Mouse (Mus musculus) cerebellum, adult 11-12 months (tissue): Measurements from ENCODE around the gene Fgd6.

ENCODE experiments used
- DNase-seq: peaks from one replicate; pipeline ENCODE4 v3.0.0; 2022

Gene Fgd6

DNA sequence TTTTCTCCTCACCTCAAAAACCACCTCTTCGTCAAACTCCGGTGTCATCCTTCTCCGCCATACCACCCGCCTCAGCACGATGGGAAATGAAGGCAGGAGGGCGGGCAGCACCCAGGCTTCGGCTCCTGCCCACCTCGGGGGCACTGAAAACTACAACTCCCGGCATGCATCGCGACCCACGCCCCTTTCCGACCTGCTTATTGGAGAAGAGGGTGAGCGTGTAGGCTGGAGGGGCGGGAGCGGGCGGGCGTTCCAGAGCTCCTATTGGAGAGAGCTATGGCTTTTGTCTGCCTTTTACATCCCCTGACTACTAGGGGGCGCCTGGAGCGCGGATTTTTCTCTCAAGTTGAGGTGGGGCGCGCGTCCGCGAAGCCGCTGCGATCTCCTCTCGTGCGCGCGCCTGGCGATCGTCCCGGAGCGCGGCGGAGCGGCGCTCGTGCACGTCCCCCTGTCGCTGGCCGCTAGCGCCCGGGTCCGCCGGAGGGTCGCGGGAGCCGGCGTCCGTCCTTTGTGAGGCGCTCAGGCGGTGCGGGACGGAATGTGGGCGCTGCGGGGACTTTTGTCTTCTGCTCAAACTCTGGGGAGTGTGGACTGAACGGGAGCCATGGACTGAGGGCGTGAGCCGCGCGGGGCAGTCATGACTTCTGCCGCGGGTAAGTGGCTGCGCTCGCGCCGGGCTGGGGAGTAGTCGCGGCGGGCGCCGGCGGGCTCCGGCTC lies at the start of gene Fgd6, which contains the start of gene Vezt:
Fgd6 (plus strand) TSS at position 344 of the 717 bp plus-strand sequence.
Vezt (minus strand) TSS at position 160 of the 717 bp plus-strand sequence.
- DNase-seq: peak; percentile 99

DNA sequence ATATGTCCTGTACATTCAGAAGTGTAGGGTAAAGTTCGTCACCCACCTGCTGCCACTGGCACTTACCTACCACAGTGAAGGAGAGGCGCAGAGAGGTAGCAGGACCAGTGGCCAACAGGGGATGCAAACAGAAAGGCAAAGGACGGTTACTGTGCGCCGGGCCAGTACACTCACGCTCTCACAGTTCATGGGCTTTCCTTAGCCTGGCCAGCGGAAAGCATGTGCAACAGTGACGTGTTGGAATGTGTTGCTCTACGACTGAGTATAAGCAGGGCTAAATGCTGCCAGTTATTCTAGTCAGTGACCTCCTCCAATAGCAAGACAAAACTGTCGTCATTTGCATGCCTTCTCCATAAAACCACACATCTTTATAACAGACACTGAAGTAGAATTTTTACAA lies 41.7 kb upstream of the Fgd6 start:
- no peak for DNase-seq

- DNase-seq: no peak
These were observed 40.7 kb upstream of the Fgd6 start for GRCm38 (mm10) chr10:93995100-93995499.

GRCm38 (mm10) chr10:93999357-93999756 lies 36.4 kb upstream of the Fgd6 start:
- no peak for DNase-seq

GRCm38 (mm10) chr10:94000223-94000622 lies 35.6 kb upstream of the Fgd6 start:
- peak; percentile 16 for DNase-seq

DNA sequence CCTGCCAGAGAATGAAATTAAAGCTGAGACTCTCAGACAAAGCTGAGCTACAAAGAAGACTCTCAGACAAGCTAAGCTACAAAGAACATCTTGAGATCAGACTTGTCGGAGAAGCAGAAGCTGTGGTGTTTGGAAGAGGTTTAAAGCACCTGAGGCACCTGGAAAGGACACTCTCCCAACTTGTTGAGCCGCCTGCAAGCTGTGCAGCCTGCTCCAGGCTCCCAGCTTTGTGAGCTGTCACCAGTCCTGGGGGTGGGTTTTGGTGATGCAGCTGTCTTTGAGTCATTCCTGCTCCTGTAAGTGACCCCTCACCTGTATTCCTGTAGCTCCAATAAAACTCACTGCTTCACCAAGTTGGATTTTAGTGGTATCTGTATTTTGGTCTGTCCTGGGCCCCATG lies 27.4 kb upstream of the Fgd6 start:
- no peak for DNase-seq

DNA sequence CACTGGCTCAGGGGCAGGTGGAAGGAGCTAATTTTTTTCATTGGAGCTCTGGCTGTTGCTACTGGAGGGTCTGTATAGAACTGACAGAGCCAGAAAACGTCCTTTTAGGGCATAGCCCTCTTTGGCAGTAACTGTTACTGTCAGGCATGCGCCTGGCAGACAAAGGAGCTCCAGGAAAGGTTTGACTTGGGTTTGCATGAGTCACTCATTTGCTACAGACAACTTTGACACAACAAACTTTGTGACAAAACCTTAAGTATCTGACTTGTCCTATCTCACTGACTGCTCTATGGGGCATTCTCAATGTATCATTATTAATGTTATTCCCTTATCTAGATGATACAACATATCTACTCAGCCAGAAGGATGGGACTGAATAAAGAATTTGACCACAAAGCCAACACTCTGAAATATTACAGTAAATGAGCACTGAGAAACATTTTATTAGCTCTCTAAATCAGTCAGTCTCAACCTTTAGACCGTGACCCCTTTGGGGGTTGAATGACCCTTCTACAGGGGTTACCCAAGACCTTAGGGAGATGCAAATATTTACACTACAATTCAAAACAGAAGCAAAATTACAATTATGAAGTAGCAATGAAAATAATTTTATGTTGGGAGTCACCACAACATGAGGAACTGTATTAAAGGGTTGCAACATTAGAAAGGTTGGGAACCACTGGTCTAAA lies 25.7 kb upstream of the Fgd6 start:
- DNase-seq: no peak

- DNase-seq: no peak
These were observed 24.8 kb upstream of the Fgd6 start for GRCm38 (mm10) chr10:94011024-94011423.

DNA sequence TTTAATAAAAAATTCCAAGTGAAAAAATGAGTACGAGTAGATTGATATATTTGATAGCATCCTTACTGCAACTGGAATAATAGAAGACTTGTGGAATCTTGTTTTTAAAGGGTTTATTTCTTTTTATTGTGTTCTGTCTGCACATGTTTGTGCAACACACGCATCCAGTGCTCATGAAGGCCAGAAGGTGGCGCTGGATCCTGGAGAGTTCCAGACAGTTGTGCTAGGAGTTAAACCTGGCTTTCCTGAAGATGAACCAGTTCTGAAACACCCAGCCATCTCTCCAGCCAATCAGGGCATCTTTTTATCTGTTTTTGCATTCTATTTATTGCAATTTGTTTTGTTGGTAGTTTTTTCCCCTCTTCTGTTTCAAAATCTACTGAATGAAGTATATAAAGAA lies 22.6 kb upstream of the Fgd6 start:
- no peak for DNase-seq

- DNase-seq: no peak
These were observed 21.6 kb upstream of the Fgd6 start for GRCm38 (mm10) chr10:94014200-94014599.

DNA sequence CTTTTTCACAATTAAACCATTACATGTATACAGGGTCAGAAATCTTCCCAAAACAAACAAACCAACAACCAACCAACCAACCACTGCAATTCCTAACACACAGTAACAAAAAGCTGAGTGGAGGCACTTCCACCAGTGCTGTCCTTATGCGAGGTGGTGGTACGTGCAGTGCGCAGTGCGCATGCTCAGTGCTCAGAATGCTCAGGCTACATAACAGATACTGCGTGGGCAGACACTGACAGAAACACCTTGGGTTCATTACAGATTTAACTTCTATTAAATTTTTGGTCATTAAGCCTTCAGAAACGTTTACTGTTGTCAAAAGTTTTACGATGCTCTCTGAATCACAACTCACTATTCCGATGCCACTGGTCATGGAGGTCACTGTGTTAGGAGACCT lies 18.3 kb upstream of the Fgd6 start:
- DNase-seq: no peak

GRCm38 (mm10) chr10:94020587-94020986 lies 15.2 kb upstream of the Fgd6 start:
- no peak for DNase-seq

- DNase-seq: no peak
These were observed 14.7 kb upstream of the Fgd6 start for GRCm38 (mm10) chr10:94021059-94021458.

GRCm38 (mm10) chr10:94025079-94025478 lies 10.7 kb upstream of the Fgd6 start:
- no peak for DNase-seq

DNA sequence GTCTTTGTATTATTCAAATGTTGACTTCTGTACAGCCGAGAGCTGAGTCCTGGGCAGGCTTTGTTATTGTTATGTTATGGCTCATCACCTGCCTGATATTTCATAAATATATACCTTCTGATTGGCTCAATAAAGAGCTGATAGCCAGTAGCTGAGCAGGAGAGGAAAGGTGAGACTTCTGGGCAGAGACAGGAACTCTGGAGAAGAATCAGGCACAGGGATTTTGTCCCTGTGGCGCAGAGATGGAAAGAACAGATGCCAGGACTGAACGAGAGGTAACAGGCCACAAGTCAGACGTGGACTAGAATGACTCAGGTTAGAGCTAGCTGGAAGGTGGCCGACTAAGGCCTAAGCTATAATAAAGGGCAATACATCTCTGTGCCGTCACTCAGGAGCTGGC lies 7.3 kb upstream of the Fgd6 start:
- no peak for DNase-seq

- DNase-seq: no peak
These were observed 4.6 kb upstream of the Fgd6 start for GRCm38 (mm10) chr10:94031164-94031563.

- DNase-seq: no peak
These were observed 734 bp upstream of the Fgd6 start for GRCm38 (mm10) chr10:94034876-94035657.

DNA sequence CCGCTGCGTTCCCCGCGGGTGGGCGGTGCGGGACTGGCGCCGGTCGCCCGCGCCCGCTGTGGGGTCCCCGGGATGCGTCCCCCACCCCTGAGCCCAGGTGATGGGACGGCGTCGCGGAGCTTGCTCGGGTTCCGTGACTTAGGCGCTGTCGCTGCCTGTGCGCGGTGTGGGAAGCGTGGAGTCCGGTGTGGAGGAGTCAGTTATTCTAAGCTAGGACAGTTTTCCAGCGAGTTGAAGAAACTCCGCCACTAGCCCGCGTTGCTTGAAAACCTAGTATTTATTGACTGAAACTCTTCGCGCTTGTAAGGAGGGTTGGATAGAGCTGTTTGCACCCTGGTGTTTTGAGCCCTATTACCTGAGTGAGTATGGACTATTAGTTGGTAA lies 566 bp downstream of the Fgd6 start:
- no peak for DNase-seq

DNA sequence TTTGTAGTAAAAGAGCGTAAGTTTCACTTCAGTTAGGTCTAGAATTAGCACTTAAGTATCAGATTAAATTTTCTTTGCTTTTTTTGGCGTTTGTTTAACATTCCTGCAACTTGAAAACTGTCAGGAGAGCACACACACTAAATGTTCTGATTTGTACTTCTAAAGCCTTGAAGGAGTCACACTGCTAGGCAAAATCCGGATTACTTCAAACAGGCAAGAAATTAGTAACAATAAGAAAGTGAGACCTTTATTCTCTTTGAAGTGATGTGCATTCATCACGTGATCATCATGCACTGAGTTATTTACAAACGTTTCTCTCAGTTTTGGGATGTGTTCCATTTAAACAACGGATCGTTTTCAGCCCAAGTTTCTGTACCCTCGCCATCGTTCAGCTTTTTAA lies 1.4 kb downstream of the Fgd6 start:
- DNase-seq: no peak

DNA sequence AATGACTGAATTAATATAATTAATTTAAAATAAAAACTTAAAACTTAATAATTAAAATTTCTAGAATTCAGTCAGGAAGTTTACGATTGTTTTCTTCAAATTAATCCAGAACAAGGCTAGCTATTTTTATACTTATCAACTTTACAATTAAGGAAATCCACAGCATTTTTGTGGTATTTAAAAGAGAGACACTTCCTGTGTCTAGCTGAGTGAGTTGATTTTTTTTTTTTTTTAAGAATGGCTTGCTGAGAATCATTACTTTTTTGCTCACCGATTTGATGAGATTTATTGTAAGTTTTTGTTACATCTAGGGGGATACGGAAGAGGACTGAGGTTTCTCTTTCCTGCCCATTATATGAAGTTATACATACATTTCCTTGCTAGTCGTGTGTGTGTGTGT lies 1.8 kb downstream of the Fgd6 start:
- no peak for DNase-seq

DNA sequence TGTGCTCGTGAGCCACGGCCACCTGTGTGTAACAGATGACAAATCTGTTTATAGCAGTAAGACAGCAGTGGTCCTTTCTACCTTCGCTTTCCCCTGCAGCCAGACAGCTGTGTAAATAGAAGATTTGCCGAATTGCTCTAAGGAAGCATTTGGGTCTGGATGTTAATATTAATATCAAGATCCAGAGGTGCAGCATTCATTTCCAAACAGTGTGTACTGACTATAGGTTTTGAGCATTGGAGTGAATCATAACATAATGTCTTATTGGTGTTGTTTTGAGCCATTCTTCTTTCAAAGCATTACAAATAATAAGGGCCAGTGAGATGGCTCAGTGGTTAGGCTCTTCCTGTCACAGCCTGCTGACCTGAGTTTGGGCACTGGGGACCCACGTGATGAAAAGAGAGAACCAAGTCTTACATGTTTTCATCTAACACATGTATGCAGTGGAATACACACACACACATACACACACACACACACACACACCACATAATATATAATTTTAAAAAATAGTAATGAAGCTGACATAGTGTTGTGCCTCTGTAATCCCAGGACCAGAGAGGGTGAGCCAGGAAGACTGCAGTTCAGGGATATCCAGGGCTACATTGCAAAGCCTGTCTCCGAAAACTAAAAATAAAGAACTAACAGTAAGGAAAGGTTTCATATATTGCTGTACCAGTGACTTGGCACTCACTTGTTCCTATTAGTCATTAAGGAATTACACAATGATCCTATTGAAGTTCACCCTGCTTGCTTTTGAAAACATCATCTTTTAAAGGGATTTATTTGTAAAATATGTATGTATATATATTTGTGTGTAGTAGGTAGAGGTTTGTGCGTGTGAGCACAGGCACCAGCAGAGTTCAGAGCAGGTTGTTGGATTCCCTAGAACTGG lies 2.8 kb downstream of the Fgd6 start:
- DNase-seq: no peak

- DNase-seq: no peak
These were observed 8.1 kb downstream of the Fgd6 start for GRCm38 (mm10) chr10:94043908-94044307.

GRCm38 (mm10) chr10:94045301-94045700 lies 9.5 kb downstream of the Fgd6 start:
- no peak for DNase-seq
